Mouse (Mus musculus) MEL (cell line): ENCODE results near the gene Carm1. TPM values are rescaled to one million over a fixed set of nuclear protein-coding genes. Genes with fewer than 3 reads are reported as not detected.

Experiments
- DNase-seq: peaks from one replicate; pipeline ENCODE4 v3.0.0; 2011; ENCODE audit warnings: low read depth, low spot score
- H3K27ac ChIP-seq: 2 replicates; pipeline ENCODE4 v1.5.1; 2012; ENCODE audit warnings: low read depth, mild to moderate bottlenecking, control low read depth, low read length, moderate library complexity; ENCODE audit not compliant: control insufficient read depth
- H3K27me3 ChIP-seq, 2 experiments: fragments of 150-350 bp in 1 of 2; sonication (generic) in 1 of 2; 2 replicates each; pipeline ENCODE4 v1.6.1; 2012; ENCODE audit warnings: low read length in 2 of 2, mild to moderate bottlenecking in 2 of 2, improper control_type of control experiment in 1 of 2, moderate library complexity in 1 of 2; ENCODE audit not compliant: insufficient read depth in 2 of 2, control insufficient read depth in 1 of 2
- H3K36me3 ChIP-seq, 2 experiments: 2 replicates each; pipeline ENCODE4 v1.6.1; 2012 to 2014; ENCODE audit warnings: low read length in 2 of 2, improper control_type of control experiment in 1 of 2, inconsistent platforms in 1 of 2, mild to moderate bottlenecking in 1 of 2; ENCODE audit not compliant: insufficient read depth in 2 of 2, control insufficient read depth in 1 of 2
- H3K4me1 ChIP-seq, 2 experiments: fragments of 150-350 bp in 1 of 2; sonication (generic) in 1 of 2; 2 replicates each; pipeline ENCODE4 v1.6.1; 2012; ENCODE audit warnings: low read length in 2 of 2, improper control_type of control experiment in 1 of 2, mild to moderate bottlenecking in 1 of 2; ENCODE audit not compliant: insufficient read depth in 2 of 2, control insufficient read depth in 1 of 2
- H3K4me3 ChIP-seq, 2 experiments: fragments of 150-350 bp in 1 of 2; sonication (generic) in 1 of 2; 2 replicates each; pipeline ENCODE4 v1.5.1; 2012; ENCODE audit warnings: low read depth in 2 of 2, low read length in 2 of 2, mild to moderate bottlenecking in 2 of 2, moderate library complexity in 2 of 2, control low read depth in 1 of 2, improper control_type of control experiment in 1 of 2; ENCODE audit not compliant: control insufficient read depth in 1 of 2, insufficient read depth in 1 of 2
- H3K79me2 ChIP-seq: 2 replicates; pipeline ENCODE4 v1.6.1; 2012; ENCODE audit warnings: mild to moderate bottlenecking, low read length, moderate library complexity; ENCODE audit not compliant: control insufficient read depth, poor library complexity, insufficient read depth
- H3K9ac ChIP-seq: 2 replicates; pipeline ENCODE4 v1.6.1; 2012; ENCODE audit warnings: low read depth, mild to moderate bottlenecking, control low read depth, low read length, moderate library complexity; ENCODE audit not compliant: control insufficient read depth, poor library complexity, severe bottlenecking
- H3K9me3 ChIP-seq: fragments of 150-350 bp; sonication (generic); replicated peaks from 2 replicates; pipeline ENCODE4 v1.6.1; 2012; ENCODE audit warnings: mild to moderate bottlenecking, low read length, improper control_type of control experiment, moderate library complexity; ENCODE audit not compliant: insufficient read depth
- CHD2 ChIP-seq: IDR thresholded peaks from 2 replicates; pipeline ENCODE4 v1.6.1; 2011; ENCODE audit warnings: low read length, improper control_type of control experiment
- CTCF ChIP-seq, 3 experiments: IDR thresholded peaks in 2 of 3; conservative IDR thresholded peaks in 1 of 3; 2 replicates each; pipeline ENCODE4 v1.5.1; 2011 to 2012; ENCODE audit warnings: low read length in 3 of 3, low read depth in 2 of 3, mild to moderate bottlenecking in 2 of 3, improper control_type of control experiment in 1 of 3, inconsistent platforms in 1 of 3, mixed read lengths in 1 of 3, moderate library complexity in 1 of 3; ENCODE audit not compliant: control insufficient read depth in 1 of 3, insufficient read depth in 1 of 3, poor library complexity in 1 of 3, severe bottlenecking in 1 of 3
- EP300 ChIP-seq, 2 experiments: IDR thresholded peaks; 2 replicates each; pipeline ENCODE4 v1.6.1; 2011; ENCODE audit warnings: improper control_type of control experiment in 2 of 2, low read length in 2 of 2, low read depth in 1 of 2, mild to moderate bottlenecking in 1 of 2
- GABPA ChIP-seq: IDR thresholded peaks from 2 replicates; pipeline ENCODE4 v1.6.1; 2012; ENCODE audit warnings: low read depth, mild to moderate bottlenecking, inconsistent platforms, low read length, improper control_type of control experiment, moderate library complexity
- GATA1 ChIP-seq: IDR thresholded peaks from 2 replicates; pipeline ENCODE4 v1.6.1; 2011; ENCODE audit warnings: low read depth, low read length, improper control_type of control experiment
- MYC ChIP-seq: IDR thresholded peaks from 2 replicates; pipeline ENCODE4 v1.6.1; 2011; ENCODE audit warnings: low read depth, mild to moderate bottlenecking, low read length, improper control_type of control experiment, moderate library complexity
- NRF1 ChIP-seq: IDR thresholded peaks from 2 replicates; pipeline ENCODE4 v1.6.1; 2014; ENCODE audit warnings: low read depth, mild to moderate bottlenecking, inconsistent platforms, low read length, improper control_type of control experiment, moderate library complexity; ENCODE audit not compliant: poor library complexity, insufficient read depth, severe bottlenecking
- POLR2AphosphoS5 ChIP-seq: IDR thresholded peaks from 2 replicates; pipeline ENCODE4 v1.6.1; 2012; ENCODE audit warnings: low read depth, borderline replicate concordance, mild to moderate bottlenecking, inconsistent platforms, low read length, moderate library complexity, mixed read lengths
- SIN3A ChIP-seq: IDR thresholded peaks from 2 replicates; pipeline ENCODE4 v1.6.1; 2012; ENCODE audit warnings: low read length, improper control_type of control experiment, inconsistent platforms
- SMC3 ChIP-seq: IDR thresholded peaks from 2 replicates; pipeline ENCODE4 v1.6.1; 2011; ENCODE audit warnings: low read depth, low read length, improper control_type of control experiment
- TBP ChIP-seq: IDR thresholded peaks from 2 replicates; pipeline ENCODE4 v1.8.0; 2011; ENCODE audit warnings: low read depth, low read length, improper control_type of control experiment
- ZKSCAN1 ChIP-seq: IDR thresholded peaks from 2 replicates; pipeline ENCODE4 v1.6.1; 2012; ENCODE audit warnings: low read depth, mild to moderate bottlenecking, inconsistent platforms, low read length, improper control_type of control experiment, moderate library complexity
- polyA plus RNA-seq, 2 experiments: library from polyadenylated mRNA; stranded (reverse) in 1 of 2; unstranded in 1 of 2; fragments of >175 nt in 1 of 2; fragments of >200 nt in 1 of 2; gene quantifications; 2 replicates each; pipeline versions ENCODE4 v1.2.1 to v1.2.4; 2012; ENCODE audit warnings: low replicate concordance in 2 of 2, low read depth in 1 of 2; ENCODE audit not compliant: insufficient read length in 2 of 2, insufficient read depth in 1 of 2, missing spikeins in 1 of 2
- total RNA-seq: library from RNA; depleted of rRNA; stranded (reverse); fragments of 300-350 nt; gene quantifications from 2 replicates; pipeline ENCODE4 v1.2.3, GENCODE M21; 2012

Gene Carm1
- total and polyA plus RNA-seq, 3 experiments, result 121 to 423 (median 121) TPM

- TF ChIP-seq EP300 (IDR thresholded peaks at IDR 0.05; ENCODE audit: low read depth in 1 of 2, low read length in 2 of 2), result no peak
- no peak for TF ChIP-seq CHD2
Observed at GRCm38 (mm10) chr9:21601073-21601472, 54.4 kb downstream of the Carm1 start (continued).

- Histone ChIP-seq H3K9ac (no peak overlapping the region), H3K36me3 (0 out of 4 replicates have a peak, but pooled peaks cover 0 to 2% of the 10 kb centered on the region in 2 experiments), H3K27ac (no peak overlapping the region), H3K4me1 (peaks cover 4 to 8% of the 10 kb centered on the region in 2 experiments; a peak in 3 of 4 replicates), H3K4me3 (no peak overlapping the region), H3K9me3 (no peaks in the 10 kb centered on the region), H3K27me3 (no peaks in the 10 kb centered on the region), H3K79me2 (no peaks in the 10 kb centered on the region)
- peak; percentile 97 for DNase-seq
- peak in 1 of 3 experiments; percentile 99; a peak in 2 of 6 replicates for TF ChIP-seq CTCF (IDR thresholded peaks at IDR 0.05 in 2 of 3, conservative IDR thresholded peaks at IDR 0.05 in 1 of 3; ENCODE audit: control insufficient read depth in 1 of 3, insufficient read depth in 1 of 3, low read depth in 2 of 3, low read length in 3 of 3, poor library complexity in 1 of 3, severe bottlenecking in 1 of 3)
- no peak for TF ChIP-seq GABPA
Observed at GRCm38 (mm10) chr9:21601722-21602399, 55.2 kb downstream of the Carm1 start.

DNA sequence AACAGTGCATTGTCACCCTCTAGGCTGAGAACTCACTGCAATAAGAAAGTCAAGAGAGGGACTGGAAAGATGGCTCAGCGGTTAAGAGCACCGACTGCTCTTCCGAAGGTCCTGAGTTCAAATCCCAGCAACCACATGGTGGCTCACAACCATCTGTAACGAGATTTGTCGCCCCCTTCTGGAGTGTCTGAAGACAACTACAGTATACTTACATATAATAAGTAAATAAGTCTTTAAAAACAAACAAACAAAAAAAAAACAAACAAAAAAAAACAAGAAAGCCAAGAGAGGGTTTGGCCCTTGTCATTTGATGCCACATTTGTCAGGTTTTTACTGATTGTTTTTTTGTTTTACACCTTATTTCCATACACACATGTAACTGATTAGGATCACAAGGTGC, 57.4 kb downstream of the Carm1 start:
- Histone ChIP-seq H3K4me1 (peaks cover 5 to 8% of the 10 kb centered on the region in 2 experiments; a peak in 3 of 4 replicates), H3K27me3 (no peaks in the 10 kb centered on the region), H3K36me3 (0 out of 4 replicates have a peak, but pooled peaks cover 0 to 2% of the 10 kb centered on the region in 2 experiments), H3K9ac (no peak overlapping the region), H3K9me3 (no peaks in the 10 kb centered on the region), H3K79me2 (no peaks in the 10 kb centered on the region), H3K4me3 (no peak overlapping the region), H3K27ac (no peak overlapping the region)
- no peak for TF ChIP-seq NRF1
- peak; percentile 40; the same call in 1 of the 2 replicates for TF ChIP-seq MYC
- peak in 2 of 3 experiments; percentile 51 to 56; a peak in 4 of 6 replicates for TF ChIP-seq CTCF (IDR thresholded peaks at IDR 0.05 in 2 of 3, conservative IDR thresholded peaks at IDR 0.05 in 1 of 3; ENCODE audit: control insufficient read depth in 1 of 3, insufficient read depth in 1 of 3, low read depth in 2 of 3, low read length in 3 of 3, poor library complexity in 1 of 3, severe bottlenecking in 1 of 3)
- peak; percentile 81 for TF ChIP-seq TBP
- no peak for TF ChIP-seq ZKSCAN1
- TF ChIP-seq SMC3, result peak; percentile 28; the same call in 1 of the 2 replicates
- TF ChIP-seq POLR2AphosphoS5, result no peak
- 0 out of 2 replicates have a peak, but pooled peaks have one; percentile 29 for TF ChIP-seq SIN3A
- TF ChIP-seq GATA1, result no peak
- peak; percentile 63 for DNase-seq
